Mouse (Mus musculus): ENCODE data around the gene Ptx3.
A peak's percentile ranks its signal among the peaks of the same experiment; 100 is the strongest.
"Not testable (repeated sequence)": the region's sequence is repeated elsewhere in the genome, so short reads cannot be mapped to it uniquely, and the experiment has no call there.

The Ptx3 gene

DNA sequence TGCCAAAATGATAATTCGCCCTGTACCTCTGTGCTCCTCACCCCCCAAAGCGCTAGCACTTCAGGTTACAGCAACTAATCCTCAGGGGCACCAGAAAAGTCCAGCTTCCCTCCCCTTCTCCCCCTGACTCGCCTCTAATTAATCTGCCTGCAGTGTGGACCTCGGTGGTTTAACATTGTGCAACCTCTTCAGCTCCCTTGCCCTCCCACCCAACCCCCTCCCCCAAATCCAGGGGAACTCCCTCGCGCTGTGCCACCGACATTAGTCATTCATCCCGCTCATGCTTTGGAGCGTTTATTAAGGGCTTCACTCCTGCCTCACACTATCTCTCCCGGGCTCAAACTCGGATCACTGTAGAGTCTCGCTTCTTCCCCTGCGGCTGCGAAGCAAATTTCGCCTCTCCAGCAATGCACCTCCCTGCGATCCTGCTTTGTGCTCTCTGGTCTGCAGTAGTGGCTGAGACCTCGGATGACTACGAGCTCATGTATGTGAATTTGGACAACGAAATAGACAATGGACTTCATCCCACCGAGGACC is at the start of gene Ptx3:
Gene Ptx3, plus strand, starts transcription at position 256 of the 537 bp plus-strand sequence.
- no peak for DNase-seq (ENCODE audit: low spot score in 2 of 2)

DNA sequence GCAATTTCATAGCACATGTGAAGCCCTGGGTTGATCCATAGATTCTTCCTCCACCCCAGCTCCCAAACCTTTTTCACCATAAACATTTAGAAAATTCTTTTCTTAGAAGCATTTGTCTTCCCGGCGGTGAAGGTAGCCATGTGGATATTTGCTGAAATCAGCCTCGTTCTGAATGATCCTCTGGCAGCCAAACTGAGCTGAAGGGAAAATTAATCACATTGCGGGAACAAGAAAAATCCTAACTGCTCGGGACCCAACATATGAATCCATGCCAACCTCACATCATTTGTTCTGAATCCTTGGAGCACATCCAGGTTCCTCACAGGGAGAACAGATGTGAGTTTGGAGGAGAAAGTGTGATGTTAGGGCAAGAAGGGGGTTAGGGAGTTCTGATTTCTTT is 46.8 kb upstream of the Ptx3 start:
- peak in 1 of 2 experiments; percentile 13 for DNase-seq (ENCODE audit: low spot score in 2 of 2)

DNA sequence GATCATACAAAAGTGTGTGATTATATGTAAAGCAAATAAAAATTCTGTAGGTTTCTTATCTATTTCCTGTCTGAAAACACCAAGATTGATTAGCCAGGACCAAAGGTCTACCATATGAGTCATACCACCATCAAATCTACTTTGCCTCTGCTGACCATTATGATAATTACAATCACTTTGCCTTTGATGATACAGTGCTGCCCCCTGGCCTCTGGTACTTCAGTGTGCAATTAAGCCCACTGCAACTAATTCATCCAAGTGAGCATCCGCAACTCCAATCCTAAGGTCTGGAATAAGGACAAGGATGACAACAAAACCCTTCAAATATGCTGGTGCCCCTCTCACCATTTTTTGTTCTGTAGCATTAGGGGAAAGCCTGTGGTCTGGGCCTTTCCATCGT is 40.1 kb upstream of the Ptx3 start:
- no peak for DNase-seq (ENCODE audit: low spot score in 2 of 2)

DNA sequence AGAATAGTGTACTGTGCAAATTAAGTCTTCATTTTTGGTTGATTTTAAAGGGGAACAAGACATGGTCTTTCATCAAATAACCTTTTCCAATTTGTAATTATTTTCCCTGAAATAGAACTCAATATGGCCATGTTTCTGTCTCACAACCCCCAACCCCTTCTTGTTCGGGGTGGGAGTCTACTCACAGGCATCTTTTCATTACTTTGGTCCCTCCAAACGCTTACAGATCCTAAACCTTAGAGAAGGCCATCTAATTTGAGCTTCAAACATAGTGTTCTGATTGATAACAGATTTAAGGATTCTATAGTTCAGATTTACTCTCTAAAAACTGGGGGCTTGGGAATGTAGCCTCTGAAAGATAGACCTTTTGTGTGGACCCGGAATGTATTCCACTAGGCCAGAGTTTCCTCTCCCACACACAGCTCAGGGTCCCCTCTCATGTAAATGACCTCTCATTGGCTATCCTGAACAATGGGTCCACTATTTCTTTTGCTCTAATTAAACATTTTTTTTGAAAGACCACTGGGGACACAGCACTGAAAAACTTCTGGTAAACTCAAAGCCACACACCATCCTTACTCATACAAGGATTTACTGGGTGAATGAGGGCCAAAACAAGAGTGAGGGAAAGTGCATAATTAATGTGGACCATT is 25.7 kb upstream of the Ptx3 start:
- no peak for DNase-seq (ENCODE audit: low spot score in 2 of 2)

DNA sequence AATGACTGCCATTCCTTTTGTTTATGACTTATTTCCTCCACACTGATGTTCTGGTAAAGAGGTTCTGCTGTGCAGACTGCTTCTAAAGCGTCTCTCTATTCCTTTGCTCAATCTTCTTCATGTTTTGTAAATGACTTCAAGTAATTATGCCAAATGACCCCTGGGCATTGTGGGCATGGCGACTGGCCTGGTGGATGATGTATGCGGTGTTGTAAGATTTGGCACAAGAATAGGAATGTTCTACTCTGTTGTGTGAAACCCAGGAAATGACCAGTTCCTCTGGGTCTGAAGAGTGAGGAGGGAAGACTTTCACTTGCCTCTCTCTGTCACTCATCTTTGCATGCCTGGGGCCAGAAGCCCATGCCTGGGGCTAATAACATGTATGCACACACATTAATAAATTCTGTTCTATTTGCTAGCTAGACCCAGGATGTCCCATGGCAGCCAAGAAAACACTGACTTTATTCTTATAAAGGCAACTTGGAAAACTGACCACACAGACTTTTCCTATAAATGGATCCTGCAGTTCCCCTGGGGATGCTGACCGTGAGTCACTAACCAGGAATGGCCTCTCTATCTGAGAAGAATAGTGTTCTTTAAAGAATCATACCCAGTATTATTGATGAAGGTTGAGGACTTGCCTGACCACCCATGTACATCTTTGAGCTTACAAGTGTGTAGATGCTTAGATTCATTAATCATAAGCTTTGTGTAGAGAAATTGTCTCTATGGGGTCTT is 10.7 kb upstream of the Ptx3 start:
- DNase-seq (ENCODE audit: low spot score in 2 of 2): no peak

DNA sequence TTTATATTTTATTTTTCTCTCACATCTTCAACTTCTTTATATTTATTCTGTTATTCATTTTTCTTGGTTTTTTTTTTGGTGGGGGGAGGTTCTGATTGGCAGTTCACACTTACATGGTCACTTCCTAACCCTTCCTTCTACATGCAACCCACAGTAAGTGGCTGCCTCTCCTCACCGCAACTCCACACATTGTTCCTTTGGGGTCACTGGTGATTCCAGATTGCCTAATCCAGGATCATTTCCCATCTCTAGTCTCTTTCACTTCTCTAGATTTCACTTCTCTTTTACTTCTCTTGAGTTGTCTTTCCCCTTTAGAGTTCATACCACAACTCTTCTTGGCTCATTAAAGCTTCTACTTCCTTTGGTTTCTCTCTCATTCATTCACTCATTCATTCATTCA is 6.2 kb upstream of the Ptx3 start:
- DNase-seq (ENCODE audit: low spot score in 2 of 2): no peak

DNA sequence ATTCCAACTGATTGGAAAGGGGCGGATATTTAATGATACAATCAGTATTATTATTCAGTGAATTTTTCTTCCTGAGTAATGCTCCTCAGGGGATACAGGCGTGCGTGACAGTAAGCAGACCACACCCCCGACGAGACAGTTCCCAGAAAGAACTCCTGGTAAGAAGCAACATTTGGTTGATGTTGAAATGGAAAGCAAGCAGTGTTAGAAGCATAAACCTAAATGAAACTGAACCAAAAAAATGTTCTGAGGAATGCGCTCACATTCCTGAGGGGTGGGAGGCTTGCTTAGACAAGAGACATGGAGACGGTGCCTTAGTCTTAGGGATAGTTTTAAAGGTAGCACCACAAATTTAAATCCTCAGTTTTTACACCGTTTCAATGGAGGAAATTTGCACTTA is 4.0 kb upstream of the Ptx3 start:
- peak in 1 of 2 experiments; percentile 23 for DNase-seq (ENCODE audit: low spot score in 2 of 2)

DNA sequence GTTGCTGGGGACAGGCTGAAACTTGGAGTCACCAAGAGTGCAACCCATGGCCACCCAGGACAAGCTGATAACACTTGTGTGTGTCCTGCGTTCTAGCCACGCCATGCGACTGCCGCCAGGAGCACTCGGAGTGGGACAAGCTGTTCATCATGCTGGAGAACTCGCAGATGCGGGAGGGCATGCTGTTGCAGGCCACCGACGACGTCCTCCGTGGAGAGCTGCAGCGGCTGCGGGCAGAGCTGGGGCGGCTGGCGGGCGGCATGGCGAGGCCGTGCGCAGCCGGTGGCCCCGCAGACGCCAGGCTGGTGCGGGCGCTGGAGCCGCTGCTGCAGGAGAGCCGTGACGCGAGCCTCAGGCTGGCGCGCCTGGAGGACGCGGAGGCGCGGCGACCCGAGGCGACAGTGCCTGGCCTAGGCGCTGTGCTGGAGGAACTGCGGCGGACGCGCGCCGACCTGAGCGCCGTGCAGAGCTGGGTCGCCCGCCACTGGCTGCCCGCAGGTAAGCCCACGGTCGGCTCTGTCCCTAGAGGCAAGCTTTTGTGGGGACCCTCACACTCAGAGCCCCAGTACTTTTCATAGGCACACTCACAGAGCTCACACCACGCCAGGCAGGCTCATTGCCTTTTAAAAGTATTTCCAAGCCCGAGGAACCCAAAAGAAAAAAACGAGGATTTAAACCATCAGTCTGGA is 988 bp downstream of the Ptx3 start:
- peak in 1 of 2 experiments; percentile 12 for DNase-seq (ENCODE audit: low spot score in 2 of 2)

DNA sequence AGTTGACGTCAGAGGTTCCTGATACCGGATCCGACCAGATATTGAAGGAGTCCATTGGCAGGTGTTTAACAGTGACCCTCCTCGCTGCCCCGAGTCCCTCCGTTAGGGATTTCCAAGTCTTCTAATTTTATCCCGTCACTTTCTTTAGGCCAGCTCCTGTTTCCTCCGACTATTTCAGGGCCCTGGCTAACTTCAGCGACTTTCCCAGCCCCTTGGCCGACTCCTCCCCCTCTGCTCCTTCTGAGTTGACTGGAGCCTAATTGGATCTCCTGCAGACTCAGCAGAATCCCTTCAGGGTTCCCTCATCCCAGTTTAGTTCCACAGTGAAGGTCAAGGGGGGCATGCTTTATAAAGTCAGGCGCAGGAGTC is 1.5 kb downstream of the Ptx3 start:
- DNase-seq (ENCODE audit: low spot score in 2 of 2): peak in 1 of 2 experiments; percentile 17

DNA sequence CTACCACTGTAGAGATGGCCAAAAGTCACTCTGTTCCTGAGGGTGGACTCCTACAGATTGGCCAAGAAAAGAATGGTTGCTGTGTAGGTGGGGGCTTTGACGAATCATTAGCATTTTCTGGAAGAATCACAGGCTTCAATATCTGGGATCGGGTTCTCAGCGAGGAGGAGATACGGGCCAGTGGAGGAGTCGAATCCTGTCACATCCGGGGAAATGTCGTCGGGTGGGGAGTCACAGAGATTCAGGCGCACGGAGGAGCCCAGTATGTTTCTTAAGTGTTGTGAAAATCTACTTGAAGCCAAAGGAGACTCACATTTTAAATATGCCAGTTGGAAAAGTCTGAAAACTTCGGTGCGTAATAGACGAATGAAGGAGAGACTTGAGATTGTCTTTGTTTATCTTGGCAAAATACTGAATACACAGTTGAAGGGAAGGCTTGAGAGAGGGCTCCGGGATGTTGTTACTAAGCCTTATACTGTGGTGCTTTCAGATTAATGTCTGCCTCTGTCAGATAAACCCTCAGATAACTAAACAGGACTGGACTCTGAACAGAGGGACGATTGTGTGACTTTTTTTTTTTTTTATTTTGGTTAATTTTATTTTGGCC is 5.3 kb downstream of the Ptx3 start:
- peak in 1 of 2 experiments; percentile 10 for DNase-seq (ENCODE audit: low spot score in 2 of 2)

DNA sequence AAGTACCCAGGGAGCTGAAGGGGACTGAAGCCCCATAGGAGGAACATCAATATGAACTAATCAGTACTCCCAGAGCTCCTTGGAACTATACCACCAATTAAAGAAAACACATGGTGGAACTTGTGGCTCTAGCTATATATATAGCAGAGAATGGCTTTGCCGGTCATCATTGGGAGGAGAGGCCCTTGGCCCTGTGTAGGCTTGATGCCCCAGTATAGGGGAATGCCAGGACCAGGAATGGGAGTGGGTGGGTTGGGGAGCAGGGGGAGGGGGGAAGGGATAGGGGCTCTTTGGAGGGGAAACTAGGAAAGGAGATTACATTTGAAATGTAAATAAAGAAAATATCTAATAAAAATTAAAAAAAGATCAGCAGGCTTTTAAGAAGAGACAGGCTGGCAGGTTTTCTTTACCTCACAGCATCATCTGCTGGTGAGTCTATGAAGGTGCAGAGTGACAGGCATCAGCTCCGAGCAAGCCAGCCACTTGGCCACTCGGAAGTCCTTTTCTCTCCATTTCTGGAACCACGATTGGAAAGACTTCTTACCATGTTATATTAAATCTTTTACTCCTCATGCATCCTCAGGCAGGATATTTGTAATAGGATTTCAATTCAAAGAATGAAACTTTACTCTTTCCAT is 16.6 kb downstream of the Ptx3 start:
- DNase-seq (ENCODE audit: low spot score in 2 of 2): not testable (repeated sequence)

DNA sequence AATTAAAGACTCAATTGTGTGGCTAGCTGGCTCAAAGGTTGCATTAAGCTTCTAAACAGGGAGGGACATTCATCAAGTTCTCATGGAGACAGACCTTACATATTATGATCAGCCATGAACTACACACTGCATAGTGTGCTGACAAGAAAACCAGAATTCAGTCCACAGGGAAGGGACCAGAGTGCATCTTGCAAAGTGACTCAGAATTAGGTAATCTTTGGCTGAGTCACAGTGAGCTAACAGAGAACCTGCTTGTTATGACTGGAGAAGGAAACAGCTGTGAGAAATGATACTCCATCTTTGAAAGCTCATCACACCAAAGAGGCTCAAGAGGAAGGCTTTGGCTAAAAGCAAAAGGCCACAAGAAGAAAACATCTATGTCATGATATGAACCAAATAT is 20.8 kb downstream of the Ptx3 start:
- DNase-seq (ENCODE audit: low spot score in 2 of 2): peak; percentile 24 to 28

DNA sequence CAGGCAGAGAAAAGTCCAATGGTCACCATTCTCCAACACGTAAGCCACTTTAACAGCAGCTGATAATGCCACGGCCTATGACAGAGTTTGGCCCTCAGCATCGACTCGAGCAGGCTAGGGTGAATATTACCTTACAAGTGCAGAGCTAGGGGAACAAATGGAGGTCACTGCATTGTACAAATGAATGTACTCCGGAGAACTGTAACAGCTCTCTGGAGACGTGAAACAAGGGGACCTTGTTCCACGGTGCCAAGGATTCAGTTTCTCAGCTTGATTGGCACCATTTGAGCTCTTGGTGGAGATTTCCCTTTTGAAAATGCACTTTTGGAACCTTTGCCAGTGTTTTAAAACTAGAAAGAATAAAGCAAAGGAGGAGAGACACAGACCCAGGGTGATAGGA is 32.1 kb downstream of the Ptx3 start:
- no peak for DNase-seq (ENCODE audit: low spot score in 2 of 2)

DNA sequence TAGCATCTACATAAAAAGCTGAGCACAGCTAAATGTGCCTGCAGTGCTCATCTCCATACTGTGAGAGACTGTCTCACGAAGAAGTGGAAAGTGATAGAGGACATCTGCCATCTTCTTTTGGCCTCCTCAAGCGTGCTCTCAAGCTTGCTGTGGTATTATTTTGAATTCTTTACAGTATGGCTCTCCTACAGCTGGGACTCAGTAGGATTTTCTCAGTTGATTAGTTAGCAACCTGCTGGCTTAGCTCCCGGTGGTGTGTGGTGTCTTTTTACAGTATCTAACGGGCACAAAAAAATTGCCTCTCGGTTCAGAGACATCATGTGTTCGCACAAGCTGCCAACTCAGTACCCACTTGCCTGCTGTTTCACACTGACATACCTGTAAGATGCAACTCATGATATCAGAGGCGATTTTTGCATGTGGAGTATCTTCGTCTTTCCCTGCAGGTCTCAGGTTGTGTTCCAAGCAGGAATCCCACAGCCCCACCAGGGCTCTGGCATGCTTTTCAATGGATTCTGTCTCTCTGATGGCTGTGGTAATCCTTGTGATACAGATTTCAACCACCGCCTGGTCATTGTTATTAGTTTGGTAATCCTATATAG is 34.9 kb downstream of the Ptx3 start:
- no peak for DNase-seq (ENCODE audit: low spot score in 2 of 2)

DNA sequence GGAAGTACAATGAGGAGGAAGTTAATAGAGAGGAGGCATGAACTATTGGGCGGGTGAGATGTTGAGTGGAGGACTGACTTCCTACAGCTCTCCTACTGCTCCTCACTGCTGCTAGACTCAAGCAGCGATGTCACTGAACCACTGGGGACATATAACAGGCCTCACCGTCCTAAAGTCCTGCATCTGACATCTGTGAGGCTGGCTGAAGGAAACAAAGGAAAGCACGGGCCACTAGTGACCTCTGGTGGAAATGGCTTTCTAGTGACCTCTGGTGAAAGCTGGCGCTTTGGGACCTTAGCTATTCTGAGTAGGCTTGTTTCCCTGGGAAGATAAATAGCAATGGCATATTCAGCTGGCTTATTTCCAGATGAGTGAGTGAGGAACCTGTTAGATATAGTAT is 42.6 kb downstream of the Ptx3 start:
- no peak for DNase-seq (ENCODE audit: low spot score in 2 of 2)

DNA sequence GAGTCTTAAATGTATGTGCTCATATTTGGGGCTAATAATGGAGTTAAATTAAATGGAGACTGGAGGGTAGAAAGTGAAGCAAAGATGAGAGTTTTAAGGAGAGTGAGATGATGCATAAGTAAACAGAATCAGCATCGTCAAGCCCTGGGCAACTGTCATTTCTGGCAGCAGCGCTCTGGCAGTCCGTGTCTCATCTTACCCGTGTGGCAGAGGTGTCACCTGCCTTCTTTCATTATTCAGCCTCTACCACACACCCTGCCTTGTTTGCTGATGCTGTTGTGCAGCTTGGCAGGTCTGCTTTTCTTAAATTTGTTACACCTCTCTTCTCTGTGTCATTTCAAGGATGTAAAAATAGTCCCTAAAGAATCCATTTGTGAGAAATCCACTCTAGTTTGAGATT is 43.6 kb downstream of the Ptx3 start:
- no peak for DNase-seq (ENCODE audit: low spot score in 2 of 2)

All from heart, adult 9 months (tissue).